Mouse (Mus musculus): ENCODE measurements around the gene Rims1.

Rims1 gene

DNA sequence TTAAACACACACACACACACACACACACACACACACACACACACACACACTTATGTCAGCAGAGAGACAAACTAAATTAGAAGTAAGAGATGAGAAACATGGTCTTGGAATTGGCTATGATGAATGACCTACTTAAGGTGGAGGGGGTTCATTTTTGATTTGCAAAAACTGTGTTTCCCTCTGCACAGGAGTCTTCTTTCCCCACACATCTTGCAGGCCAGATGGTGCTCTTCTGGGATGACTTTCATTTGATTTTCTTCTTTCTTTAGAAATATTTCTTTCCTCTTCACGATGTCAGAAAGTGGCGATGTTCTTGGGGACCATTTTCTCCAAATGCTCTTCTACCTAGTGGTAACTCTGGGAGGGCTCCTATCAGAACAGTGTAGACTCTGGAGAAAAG is 560.0 kb downstream of the Rims1 start:
- H3K27me3 ChIP-seq (ENCODE audit: control insufficient read depth, insufficient read depth, low read length, poor library complexity, severe bottlenecking), result no peaks in the 10 kb centered on the region
- DNase-seq (ENCODE audit: low read depth, low spot score), result no peak
- no peaks in the 10 kb centered on the region for H3K36me3 ChIP-seq (ENCODE audit: control insufficient read depth, insufficient read depth, low read length, poor library complexity, severe bottlenecking)
